Comparison of ENCODE assay signal across 16 mouse cellular contexts in genomic region chr5:118367047-118367446, GRCm38 (mm10).
DNase-seq lines count a peak whose midpoint lies in the region; ATAC-seq lines count a peak whose summit lies in the region.
"Had no signal": no experiment of that assay in that cellular context is flagged by ENCODE, and none has a peak within 500 bp of the region (broad histone marks: within the 10 kb centered on the region; RNA-seq: fewer than 3 reads in every experiment).

No protein-coding gene starts in this region.

- DNase-seq in embryonic facial prominence, embryonic 10.5 days (ENCODE audit: low spot score) = no peak
- no peak for DNase-seq in heart, postnatal 4 days
- DNase-seq in skeletal muscle tissue, adult 2 months (ENCODE audit: low read depth, low spot score) = peak; percentile 48
- no peak for DNase-seq in cerebellum, adult 9-10 months
- DNase-seq: adrenal gland, postnatal 10 days; cerebellum, postnatal 10 days; kidney, adult 8-10 months; kidney, postnatal 36 days; layer of hippocampus, postnatal 36 days; lung, embryonic 14.5 days; thymus, postnatal 4 days had no signal

- no peak overlapping the region for H3K27ac ChIP-seq in embryonic facial prominence, embryonic 15.5 days (replicated peaks)
- no peak overlapping the region for H3K27ac ChIP-seq in embryonic facial prominence, embryonic 10.5 days (replicated peaks)
- H3K27ac ChIP-seq in heart, embryonic 12.5 days (ENCODE audit: poor library complexity, severe bottlenecking) = peak overlapping the region; percentile 37
- H3K27ac ChIP-seq: midbrain, embryonic 15.5 days had no signal

- H3K4me1 ChIP-seq in embryonic facial prominence, embryonic 15.5 days = no peaks in the 10 kb centered on the region; the same call in 1 of the 2 replicates
- peaks cover 16% of the 10 kb centered on the region for H3K4me1 ChIP-seq in embryonic facial prominence, embryonic 10.5 days
- peaks cover 16% of the 10 kb centered on the region for H3K4me1 ChIP-seq in heart, embryonic 12.5 days (replicated peaks)
- H3K4me1 ChIP-seq in megakaryocyte, embryonic 14.5 days = peaks cover 39% of the 10 kb centered on the region
- H3K4me1 ChIP-seq: midbrain, embryonic 15.5 days had no signal

- 67% methylated on average over 11 of the region's 11 CpGs for whole genome bisulfite sequencing in embryonic facial prominence, embryonic 15.5 days
- WGBS in embryonic facial prominence, embryonic 10.5 days = 88% methylated on average over 11 of the region's 11 CpGs
- 67% methylated on average over 11 of the region's 11 CpGs for WGBS in heart, embryonic 12.5 days

- ATAC-seq in embryonic facial prominence, embryonic 15.5 days (ENCODE audit: insufficient number of reproducible peaks, low FRiP score, low TSS enrichment, low read depth) = peak; percentile 47; the same call in 1 of the 2 replicates
- no peak; the same call in 1 of the 2 replicates for ATAC-seq in heart, embryonic 12.5 days (ENCODE audit: insufficient number of reproducible peaks, low FRiP score)
- no peak for ATAC-seq in megakaryocyte, adult 5-6 weeks (ENCODE audit: poor library complexity, severe bottlenecking)
- ATAC-seq: midbrain, embryonic 15.5 days had no signal

- no peak overlapping the region for H3K4me3 ChIP-seq in embryonic facial prominence, embryonic 15.5 days (replicated peaks)
- H3K4me3 ChIP-seq in embryonic facial prominence, embryonic 10.5 days = no peak overlapping the region
- H3K4me3 ChIP-seq in heart, embryonic 12.5 days = no peak overlapping the region
- H3K4me3 ChIP-seq in megakaryocyte, embryonic 14.5 days (replicated peaks) = peak overlapping the region; percentile 38
- H3K4me3 ChIP-seq: midbrain, embryonic 15.5 days had no signal

- H3K9me3 ChIP-seq in embryonic facial prominence, embryonic 15.5 days (replicated peaks) = no peaks in the 10 kb centered on the region
- no peaks in the 10 kb centered on the region for H3K9me3 ChIP-seq in embryonic facial prominence, embryonic 10.5 days
- H3K9me3 ChIP-seq in heart, embryonic 12.5 days (replicated peaks) = 0 out of 2 replicates have a peak, but pooled peaks cover 3% of the 10 kb centered on the region
- H3K9me3 ChIP-seq in megakaryocyte, embryonic 14.5 days = peaks cover 3% of the 10 kb centered on the region; the same call in 1 of the 2 replicates
- H3K9me3 ChIP-seq: midbrain, embryonic 15.5 days had no signal

- H3K9ac ChIP-seq in embryonic facial prominence, embryonic 15.5 days = no peak overlapping the region
- H3K9ac ChIP-seq in heart, embryonic 12.5 days = no peak overlapping the region
- H3K9ac ChIP-seq: lung, embryonic 14.5 days; midbrain, embryonic 15.5 days had no signal

- H3K27me3 ChIP-seq in embryonic facial prominence, embryonic 15.5 days = no peaks in the 10 kb centered on the region
- peaks cover 12% of the 10 kb centered on the region for H3K27me3 ChIP-seq in embryonic facial prominence, embryonic 10.5 days (replicated peaks; ENCODE audit: low read depth, poor library complexity, severe bottlenecking)
- H3K27me3 ChIP-seq in heart, embryonic 12.5 days (replicated peaks) = no peaks in the 10 kb centered on the region
- peaks cover 34% of the 10 kb centered on the region for H3K27me3 ChIP-seq in megakaryocyte, embryonic 14.5 days (replicated peaks)

- H3K36me3 ChIP-seq in embryonic facial prominence, embryonic 15.5 days = no peaks in the 10 kb centered on the region
- H3K36me3 ChIP-seq in embryonic facial prominence, embryonic 10.5 days (replicated peaks) = no peaks in the 10 kb centered on the region
- no peaks in the 10 kb centered on the region for H3K36me3 ChIP-seq in heart, embryonic 12.5 days
- no peaks in the 10 kb centered on the region for H3K36me3 ChIP-seq in megakaryocyte, embryonic 14.5 days (replicated peaks; ENCODE audit: low read length)
- H3K36me3 ChIP-seq: midbrain, embryonic 15.5 days had no signal

- H3K4me2 ChIP-seq in embryonic facial prominence, embryonic 15.5 days (replicated peaks) = no peak overlapping the region
- H3K4me2 ChIP-seq in heart, embryonic 12.5 days = 0 out of 2 replicates have a peak overlapping the region, but pooled peaks have one; percentile 17
- H3K4me2 ChIP-seq: lung, embryonic 14.5 days; midbrain, embryonic 15.5 days had no signal
